Mouse (Mus musculus): Measurements from ENCODE around the gene Itga7.

GRCm38 (mm10) chr10:128960590-128961584, 27.3 kb downstream of the Itga7 start, which contains the start of gene Mettl7b:
- no peak for TF ChIP-seq HCFC1 (IDR thresholded peaks at IDR 0.05; ENCODE audit: borderline replicate concordance, insufficient read depth, low read length)
- no peak for TF ChIP-seq MAFK (IDR thresholded peaks at IDR 0.05; ENCODE audit: insufficient read depth, low read depth, low read length)
- TF ChIP-seq CHD2 (IDR thresholded peaks at IDR 0.05; ENCODE audit: low read depth, low read length), result no peak
- no peak for TF ChIP-seq ZNF384 (IDR thresholded peaks at IDR 0.05; ENCODE audit: low read depth, low read length)
- no peak for TF ChIP-seq ZC3H11A (IDR thresholded peaks at IDR 0.05; ENCODE audit: borderline replicate concordance, low read depth, low read length)
